Comparison of ENCODE assay signal across 36 mouse cellular contexts in the genomic region with DNA sequence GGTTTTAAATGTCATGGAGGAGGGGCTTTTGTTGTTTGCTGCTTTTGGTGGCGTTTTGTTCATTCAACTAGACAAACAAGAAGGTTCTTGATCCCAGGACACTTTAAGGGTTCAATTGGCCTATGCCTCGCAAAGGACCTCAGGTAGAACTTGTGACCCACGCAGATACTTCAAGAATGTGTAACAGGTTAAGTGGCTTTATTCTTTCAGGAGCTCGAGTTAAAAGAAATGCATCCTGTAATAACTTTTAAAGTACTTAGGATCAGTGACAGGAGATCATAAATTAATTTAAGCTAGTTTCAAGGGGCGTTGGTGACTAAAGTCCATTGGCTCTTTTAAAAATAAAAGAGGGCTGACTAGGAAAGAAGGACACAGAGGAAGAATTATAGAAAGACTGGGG. TPM values are rescaled to one million over a fixed set of nuclear protein-coding genes. Genes with fewer than 3 reads are reported as not detected.
"Had no signal": no experiment of that assay in that cellular context is flagged by ENCODE, and none has a peak within 500 bp of the region (broad histone marks: within the 10 kb centered on the region; RNA-seq: fewer than 3 reads in every experiment).

No protein-coding gene starts in this region.

- H3K4me1 ChIP-seq: limb, embryonic 10.5 days; limb, embryonic 12.5 days; limb, embryonic 13.5 days; limb, embryonic 15.5 days; liver, embryonic 12.5 days; liver, embryonic 13.5 days; liver, embryonic 15.5 days; lung, embryonic 15.5 days; midbrain, embryonic 10.5 days; midbrain, embryonic 12.5 days; midbrain, embryonic 13.5 days; midbrain, embryonic 15.5 days had no signal

- ATAC-seq: liver, embryonic 12.5 days; liver, postnatal 0 days; lung, postnatal 0 days; midbrain, embryonic 13.5 days; midbrain, embryonic 15.5 days; midbrain, embryonic 16.5 days had no signal

- DNase-seq: left cerebral cortex, postnatal 4 days; liver; liver, embryonic 13.5 days; liver, postnatal 0 days; lung, adult 18-20 months; lung, adult 2 months; lung, embryonic 14.5 days; lung, postnatal 10 days; lung, postnatal 14 days; lung, postnatal 36 days; lung, postnatal 4 days; midbrain, embryonic 14.5 days had no signal

- H3K27ac ChIP-seq: limb, embryonic 10.5 days; limb, embryonic 12.5 days; limb, embryonic 13.5 days; limb, embryonic 15.5 days; liver, embryonic 12.5 days; liver, embryonic 13.5 days; liver, embryonic 14.5 days; liver, embryonic 15.5 days; lung, embryonic 15.5 days; macrophage; midbrain, embryonic 10.5 days; midbrain, embryonic 12.5 days; midbrain, embryonic 13.5 days; midbrain, embryonic 15.5 days had no signal

- H3K4me2 ChIP-seq: limb, embryonic 12.5 days; limb, embryonic 13.5 days; limb, embryonic 15.5 days; liver, embryonic 11.5 days; liver, embryonic 12.5 days; liver, embryonic 13.5 days; liver, embryonic 15.5 days; lung, embryonic 14.5 days; lung, embryonic 15.5 days; midbrain, embryonic 11.5 days; midbrain, embryonic 12.5 days; midbrain, embryonic 13.5 days; midbrain, embryonic 15.5 days had no signal

- H3K9me3 ChIP-seq: limb, embryonic 10.5 days; limb, embryonic 12.5 days; limb, embryonic 13.5 days; limb, embryonic 15.5 days; liver, embryonic 12.5 days; liver, embryonic 13.5 days; liver, embryonic 15.5 days; lung, embryonic 15.5 days; megakaryocyte, embryonic 14.5 days; midbrain, embryonic 10.5 days; midbrain, embryonic 12.5 days; midbrain, embryonic 13.5 days; midbrain, embryonic 15.5 days had no signal

- H3K9ac ChIP-seq: limb, embryonic 12.5 days; limb, embryonic 13.5 days; limb, embryonic 15.5 days; liver, embryonic 12.5 days; liver, embryonic 13.5 days; liver, embryonic 14.5 days; liver, embryonic 15.5 days; liver, postnatal 0 days; lung, embryonic 14.5 days; lung, embryonic 15.5 days; midbrain, embryonic 12.5 days; midbrain, embryonic 13.5 days; midbrain, embryonic 15.5 days had no signal

- H3K4me3 ChIP-seq: limb, embryonic 10.5 days; limb, embryonic 12.5 days; limb, embryonic 13.5 days; limb, embryonic 15.5 days; liver, embryonic 12.5 days; liver, embryonic 13.5 days; liver, embryonic 15.5 days; lung, embryonic 15.5 days; megakaryocyte, embryonic 14.5 days; midbrain, embryonic 10.5 days; midbrain, embryonic 12.5 days; midbrain, embryonic 13.5 days; midbrain, embryonic 15.5 days; myocyte had no signal

- H3K36me3 ChIP-seq: limb, embryonic 10.5 days; limb, embryonic 12.5 days; limb, embryonic 13.5 days; limb, embryonic 15.5 days; liver, embryonic 12.5 days; liver, embryonic 13.5 days; liver, embryonic 15.5 days; lung, embryonic 15.5 days; midbrain, embryonic 10.5 days; midbrain, embryonic 12.5 days; midbrain, embryonic 13.5 days; midbrain, embryonic 15.5 days had no signal

- H3K27me3 ChIP-seq: limb, embryonic 12.5 days; limb, embryonic 13.5 days; limb, embryonic 15.5 days; liver, embryonic 12.5 days; liver, embryonic 13.5 days; liver, embryonic 15.5 days; lung, embryonic 15.5 days; megakaryocyte, embryonic 14.5 days; midbrain, embryonic 12.5 days; midbrain, embryonic 13.5 days; midbrain, embryonic 15.5 days had no signal

RNA-seq across cellular contexts. Expression of gene Lipi, which starts 3.6 kb away (rescaled TPM):
- polyA plus RNA-seq: limb, embryonic 10.5 days; limb, embryonic 11.5 days; limb, embryonic 12.5 days; liver, adult 2 months; liver, embryonic 11.5 days; liver, embryonic 12.5 days; liver, embryonic 13.5 days; liver, embryonic 14.5 days; liver, embryonic 15.5 days; liver, embryonic 16.5 days; liver, postnatal 0 days; lung, adult 2 months; lung, embryonic 14.5 days; lung, embryonic 15.5 days; lung, embryonic 16.5 days; lung, postnatal 0 days; macrophage; midbrain, embryonic 10.5 days; midbrain, embryonic 11.5 days; midbrain, embryonic 12.5 days; midbrain, embryonic 13.5 days; midbrain, embryonic 14.5 days; midbrain, embryonic 15.5 days; midbrain, embryonic 16.5 days; myocyte; neural tube, embryonic 11.5 days had no signal

RNA-seq across cellular contexts. Expression of gene Rbm11, which starts 10.4 kb away (rescaled TPM):
- polyA plus RNA-seq: liver, adult 2 months; liver, embryonic 16.5 days; liver, postnatal 0 days had no signal
